Mouse (Mus musculus): ENCODE data around the gene Atp2b4. TPM values are rescaled to one million over a fixed set of nuclear protein-coding genes. Genes with fewer than 3 reads are reported as not detected.

The Atp2b4 gene
- total and polyA plus RNA-seq, 3 experiments: 18.8 to 21.1 TPM; not detected in 1

DNA sequence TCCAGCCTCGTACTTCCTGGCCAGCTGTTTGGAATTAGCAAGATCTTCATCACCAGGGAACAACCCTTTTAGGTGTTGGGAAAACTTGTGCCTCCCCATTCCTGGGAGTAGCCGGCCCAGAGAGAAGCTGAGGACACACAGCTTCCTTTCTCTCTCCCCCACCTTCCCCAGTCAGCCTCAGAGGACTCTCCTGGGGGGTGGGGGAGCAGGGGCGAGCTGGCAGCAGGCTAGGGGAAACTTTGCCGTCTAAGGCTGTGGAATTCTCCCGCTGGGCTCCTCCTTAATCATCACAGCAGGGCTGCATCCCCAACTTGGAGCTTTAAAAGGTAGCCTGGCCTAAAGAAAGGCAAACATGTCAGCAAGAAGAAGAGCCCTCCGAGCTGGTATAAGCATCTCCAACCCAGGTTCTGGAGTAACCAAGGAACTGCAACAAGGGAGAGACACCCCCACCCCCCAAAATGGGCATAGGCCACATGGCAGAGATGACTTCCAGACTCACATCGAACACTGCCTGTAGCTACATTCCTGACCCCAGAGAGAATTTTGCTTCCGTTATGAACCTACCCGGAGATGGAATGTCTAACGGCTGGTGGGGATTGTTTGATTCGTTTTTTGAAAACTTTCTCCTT, 33.8 kb downstream of the Atp2b4 start:
- H3K4me1 ChIP-seq (ENCODE audit: control insufficient read depth in 1 of 2, insufficient read depth in 2 of 2, low read length in 2 of 2): no peaks in the 10 kb centered on the region

DNA sequence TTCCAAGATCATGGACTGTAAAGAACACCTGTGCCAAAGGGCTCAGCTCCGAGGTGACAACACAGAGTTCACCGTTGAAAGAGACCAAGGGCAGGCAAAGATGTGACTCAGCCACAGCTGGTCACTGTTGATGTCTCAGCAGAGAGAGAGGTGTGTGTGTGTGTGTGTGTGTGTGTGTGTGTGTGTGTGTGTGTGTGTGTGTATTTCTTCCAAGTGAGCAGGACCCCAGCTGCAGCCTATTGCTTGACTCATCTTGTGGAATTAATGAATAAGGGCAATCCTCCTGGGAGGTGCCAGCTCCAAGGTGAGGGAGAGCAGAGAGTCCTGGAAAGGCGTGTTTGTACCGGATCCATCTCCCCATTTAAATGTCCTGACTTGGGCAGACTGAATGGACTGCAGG, 35.5 kb downstream of the Atp2b4 start:
- H3K4me3 ChIP-seq (ENCODE audit: control insufficient read depth in 1 of 2, insufficient read depth in 1 of 2, low read depth in 2 of 2, low read length in 2 of 2): no peak overlapping the region
- no peak overlapping the region for H3K27ac ChIP-seq (ENCODE audit: control insufficient read depth, low read depth, low read length)
- no peaks in the 10 kb centered on the region for H3K9me3 ChIP-seq (replicated peaks; ENCODE audit: insufficient read depth, low read length)
- H3K9ac ChIP-seq (ENCODE audit: control insufficient read depth, low read depth, low read length, poor library complexity, severe bottlenecking): no peak overlapping the region
- no peaks in the 10 kb centered on the region for H3K27me3 ChIP-seq (ENCODE audit: control insufficient read depth in 1 of 2, insufficient read depth in 2 of 2, low read length in 2 of 2)
- TF ChIP-seq ETS1 (IDR thresholded peaks at IDR 0.05; ENCODE audit: low read depth, low read length) (no peak), POLR2AphosphoS5 (IDR thresholded peaks at IDR 0.05; ENCODE audit: borderline replicate concordance, low read depth, low read length) (no peak), MAX (IDR thresholded peaks at IDR 0.05; ENCODE audit: low read length) (no peak)
- no peaks in the 10 kb centered on the region; a peak in 1 of 4 replicates for H3K36me3 ChIP-seq (ENCODE audit: control insufficient read depth in 1 of 2, insufficient read depth in 2 of 2, low read length in 2 of 2)
- no peak for DNase-seq (ENCODE audit: low read depth, low spot score)
- no peaks in the 10 kb centered on the region; the same call in 1 of the 2 replicates for H3K79me2 ChIP-seq (ENCODE audit: control insufficient read depth, insufficient read depth, low read length, poor library complexity)
- H3K4me1 ChIP-seq (ENCODE audit: control insufficient read depth in 1 of 2, insufficient read depth in 2 of 2, low read length in 2 of 2): peaks cover 0 to 7% of the 10 kb centered on the region in 2 experiments; a peak in 2 of 4 replicates

More for the DNA sequence above, 33.8 kb downstream of the Atp2b4 start:
- no peaks in the 10 kb centered on the region; the same call in 1 of the 2 replicates for H3K79me2 ChIP-seq (ENCODE audit: control insufficient read depth, insufficient read depth, low read length, poor library complexity)
- no peak for TF ChIP-seq ZC3H11A (IDR thresholded peaks at IDR 0.05; ENCODE audit: low read depth, low read length)
- DNase-seq (ENCODE audit: low read depth, low spot score): no peak
- H3K9me3 ChIP-seq (replicated peaks; ENCODE audit: insufficient read depth, low read length): no peaks in the 10 kb centered on the region
- no peaks in the 10 kb centered on the region for H3K27me3 ChIP-seq (ENCODE audit: control insufficient read depth in 1 of 2, insufficient read depth in 2 of 2, low read length in 2 of 2)
- H3K36me3 ChIP-seq (ENCODE audit: control insufficient read depth in 1 of 2, insufficient read depth in 2 of 2, low read length in 2 of 2): no peaks in the 10 kb centered on the region
- H3K9ac ChIP-seq (ENCODE audit: control insufficient read depth, low read depth, low read length, poor library complexity, severe bottlenecking): no peak overlapping the region
- no peak overlapping the region for H3K4me3 ChIP-seq (ENCODE audit: control insufficient read depth in 1 of 2, insufficient read depth in 1 of 2, low read depth in 2 of 2, low read length in 2 of 2)
- no peak overlapping the region for H3K27ac ChIP-seq (ENCODE audit: control insufficient read depth, low read depth, low read length)

DNA sequence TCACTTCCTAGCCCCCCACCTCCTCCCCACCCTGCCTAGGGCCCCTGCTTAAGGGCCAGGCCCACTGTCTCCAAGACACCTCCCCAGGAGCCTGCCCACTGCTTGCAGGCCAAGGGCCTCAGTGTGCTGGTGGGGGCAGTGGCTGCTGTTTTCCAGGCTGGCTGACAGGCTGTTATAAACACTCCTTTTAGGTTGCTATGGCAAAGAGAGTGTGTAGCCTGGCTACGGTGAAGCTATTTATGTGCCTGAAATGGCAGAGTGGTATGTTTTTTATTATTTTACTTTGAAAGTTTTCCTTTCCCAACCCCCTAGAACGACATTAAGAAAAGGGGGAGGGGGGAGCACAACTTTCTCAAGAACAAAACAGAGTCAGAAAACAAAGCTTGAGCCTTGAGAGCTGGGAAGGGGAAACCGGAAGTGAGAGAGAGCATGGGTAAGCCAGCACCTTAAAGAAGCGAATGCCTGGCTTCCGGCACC, 37.9 kb downstream of the Atp2b4 start:
- Histone ChIP-seq H3K9ac (ENCODE audit: control insufficient read depth, low read depth, low read length, poor library complexity, severe bottlenecking) (no peak overlapping the region), H3K4me1 (ENCODE audit: control insufficient read depth in 1 of 2, insufficient read depth in 2 of 2, low read length in 2 of 2) (peaks cover 0 to 12% of the 10 kb centered on the region in 2 experiments; a peak in 2 of 4 replicates), H3K27me3 (ENCODE audit: control insufficient read depth in 1 of 2, insufficient read depth in 2 of 2, low read length in 2 of 2) (no peaks in the 10 kb centered on the region), H3K36me3 (ENCODE audit: control insufficient read depth in 1 of 2, insufficient read depth in 2 of 2, low read length in 2 of 2) (no peaks in the 10 kb centered on the region; a peak in 1 of 4 replicates), H3K27ac (ENCODE audit: control insufficient read depth, low read depth, low read length) (no peak overlapping the region), H3K9me3 (replicated peaks; ENCODE audit: insufficient read depth, low read length) (no peaks in the 10 kb centered on the region), H3K79me2 (ENCODE audit: control insufficient read depth, insufficient read depth, low read length, poor library complexity) (no peaks in the 10 kb centered on the region), H3K4me3 (ENCODE audit: control insufficient read depth in 1 of 2, insufficient read depth in 1 of 2, low read depth in 2 of 2, low read length in 2 of 2) (no peak overlapping the region)
- DNase-seq (ENCODE audit: low read depth, low spot score): no peak
- TF ChIP-seq HCFC1 (IDR thresholded peaks at IDR 0.05; ENCODE audit: low read depth, low read length) (no peak), MXI1 (IDR thresholded peaks at IDR 0.05; ENCODE audit: low read depth, low read length) (no peak), UBTF (IDR thresholded peaks at IDR 0.05; ENCODE audit: borderline replicate concordance, insufficient read depth, low read depth, low read length) (no peak), EP300 (IDR thresholded peaks at IDR 0.05; ENCODE audit: low read depth in 1 of 2, low read length in 2 of 2) (no peak), RAD21 (IDR thresholded peaks at IDR 0.05; ENCODE audit: low read depth, low read length) (no peak), E2F4 (IDR thresholded peaks at IDR 0.05; ENCODE audit: borderline replicate concordance, low read depth, low read length) (no peak), ZNF384 (IDR thresholded peaks at IDR 0.05; ENCODE audit: low read depth, low read length) (no peak), TBP (IDR thresholded peaks at IDR 0.05; ENCODE audit: low read depth, low read length) (no peak), USF2 (IDR thresholded peaks at IDR 0.05; ENCODE audit: borderline replicate concordance in 1 of 2, insufficient read depth in 1 of 2, low read depth in 1 of 2, low read length in 2 of 2) (no peak), NELFE (IDR thresholded peaks at IDR 0.05; ENCODE audit: low read depth, low read length) (no peak), RCOR1 (IDR thresholded peaks at IDR 0.05; ENCODE audit: low read depth, low read length) (no peak), CTCF (IDR thresholded peaks at IDR 0.05 in 2 of 3, conservative IDR thresholded peaks at IDR 0.05 in 1 of 3; ENCODE audit: control insufficient read depth in 1 of 3, insufficient read depth in 1 of 3, low read depth in 2 of 3, low read length in 3 of 3, poor library complexity in 1 of 3, severe bottlenecking in 1 of 3) (no peak), TAL1 (IDR thresholded peaks at IDR 0.05; ENCODE audit: low read length) (no peak), POLR2AphosphoS5 (IDR thresholded peaks at IDR 0.05; ENCODE audit: borderline replicate concordance, low read depth, low read length) (no peak), ELF1 (IDR thresholded peaks at IDR 0.05; ENCODE audit: low read depth, low read length) (no peak), TCF12 (IDR thresholded peaks at IDR 0.05; ENCODE audit: low read depth, low read length) (no peak), MAZ (IDR thresholded peaks at IDR 0.05; ENCODE audit: low read depth, low read length) (no peak)

Measured in MEL (cell line).